Mouse (Mus musculus) spleen, postnatal 10 days (tissue): Measurements from ENCODE around the gene Cnbd2.

Experiments
- DNase-seq, 2 experiments: peaks; one replicate each; pipeline ENCODE4 v3.0.0; 2021 to 2022; ENCODE audit warnings: low spot score in 2 of 2

The Cnbd2 gene

DNA sequence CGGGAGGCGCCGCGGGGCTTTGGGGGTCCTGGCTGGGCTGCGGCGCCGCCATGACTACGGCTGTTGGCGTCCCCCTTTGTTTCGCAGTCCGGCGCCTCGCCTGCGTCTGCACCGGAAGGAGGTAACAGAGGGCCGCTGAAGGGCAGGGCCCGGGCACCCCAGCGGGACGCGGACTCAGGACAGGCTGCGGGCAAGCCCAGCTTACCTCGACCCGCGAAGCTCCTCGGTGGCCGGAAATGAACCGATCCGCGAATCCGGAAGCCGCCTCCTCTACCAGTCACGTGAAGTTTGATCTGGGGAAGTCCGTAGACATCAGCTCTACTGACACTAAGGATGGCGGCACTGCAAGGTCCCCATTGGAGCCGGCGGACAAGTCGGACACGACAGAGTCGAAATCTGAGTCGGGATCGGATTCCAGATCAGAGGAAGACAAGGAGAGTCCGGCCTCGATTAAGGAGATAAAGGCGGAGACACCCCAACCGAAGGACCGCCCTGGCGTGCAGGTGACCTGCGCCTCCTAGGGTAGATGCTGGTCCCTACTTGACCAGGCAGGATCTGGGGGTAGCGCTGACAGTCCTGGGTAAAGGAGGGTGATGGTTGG lies at the start of gene Cnbd2, which contains the start of gene Scand1:
TSS of gene Cnbd2 (plus strand) at position 3 of the 601 bp plus-strand sequence.
TSS of gene Scand1 (minus strand) at position 408 of the 601 bp plus-strand sequence.
- peak; percentile 83 to 84 for DNase-seq

DNA sequence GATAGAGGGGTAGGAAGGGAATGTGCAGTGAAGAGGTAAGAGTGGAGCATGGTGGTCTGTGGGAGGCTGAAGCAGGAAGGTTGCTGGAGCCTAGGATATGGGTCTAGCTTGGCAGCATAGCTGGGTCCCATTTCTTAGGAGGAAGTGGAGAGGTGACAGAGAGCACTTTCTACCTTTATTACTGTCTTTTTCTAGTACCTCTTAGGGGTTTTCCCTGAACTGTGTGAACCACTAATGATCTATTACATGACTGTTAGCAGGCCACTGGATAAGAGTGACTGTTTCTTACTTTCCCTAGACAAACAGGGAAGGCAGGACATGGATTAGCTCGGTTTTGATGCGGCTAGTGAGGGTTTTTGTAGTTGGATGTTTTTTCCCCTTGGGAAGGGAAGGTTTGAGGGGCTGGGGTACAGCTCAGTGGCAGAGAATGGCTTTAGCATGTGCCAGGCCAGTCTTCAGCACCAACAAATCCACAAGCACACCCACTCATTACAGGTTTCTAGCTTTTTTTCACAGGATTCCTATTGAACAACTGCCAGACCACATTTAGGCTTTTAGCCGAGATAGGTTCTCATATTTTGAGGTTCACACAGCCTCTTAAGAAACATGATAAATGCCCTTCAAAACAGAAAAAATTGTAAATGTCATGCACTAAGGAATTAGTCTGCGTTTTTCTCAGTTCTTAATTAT lies 48.8 kb upstream of the Cnbd2 start:
- DNase-seq = no peak

- DNase-seq = no peak
Observed at GRCm38 (mm10) chr2:156267636-156268035, 44.5 kb upstream of the Cnbd2 start.

GRCm38 (mm10) chr2:156272553-156272952 lies 39.5 kb upstream of the Cnbd2 start:
- no peak for DNase-seq

DNA sequence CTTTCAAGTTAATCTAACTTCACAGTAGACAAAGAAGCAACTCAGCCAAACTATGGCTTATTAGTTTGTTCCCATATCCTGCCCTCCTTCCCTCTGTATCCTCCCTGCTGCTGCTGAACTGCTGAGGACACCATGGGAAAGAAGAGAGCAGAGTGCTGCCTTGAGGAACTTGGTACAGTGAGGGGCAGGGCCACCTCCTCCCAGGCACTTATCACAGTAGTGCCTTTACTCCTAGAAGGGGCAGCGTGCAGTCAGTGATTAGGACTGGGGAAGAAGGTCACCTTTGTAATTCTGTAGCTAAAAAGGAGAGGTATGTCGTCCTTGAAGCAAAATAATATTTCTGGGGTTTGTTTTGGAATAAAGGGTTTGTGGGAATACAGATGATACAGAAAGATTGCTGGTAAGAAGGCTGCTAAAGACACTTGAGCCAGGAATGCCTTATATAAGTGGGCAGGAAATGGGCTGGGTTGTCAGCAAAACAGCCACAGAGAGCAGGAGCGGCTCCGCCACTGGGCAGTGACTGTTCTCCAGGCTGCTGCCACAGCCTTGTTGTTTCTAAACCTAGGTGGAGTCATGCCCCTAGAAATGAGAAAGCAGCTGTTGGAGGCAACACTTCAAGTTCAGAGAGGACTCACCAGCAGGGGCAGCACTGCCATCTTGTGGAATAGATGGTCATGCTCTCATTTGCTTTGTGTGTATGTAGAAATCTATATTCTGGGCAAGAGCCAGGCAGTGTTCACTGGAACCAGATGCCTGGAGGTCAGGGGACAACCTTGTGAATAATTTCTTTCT lies 33.7 kb upstream of the Cnbd2 start:
- peak; percentile 65 to 85 for DNase-seq

GRCm38 (mm10) chr2:156281227-156281626 lies 30.9 kb upstream of the Cnbd2 start:
- DNase-seq = no peak

DNA sequence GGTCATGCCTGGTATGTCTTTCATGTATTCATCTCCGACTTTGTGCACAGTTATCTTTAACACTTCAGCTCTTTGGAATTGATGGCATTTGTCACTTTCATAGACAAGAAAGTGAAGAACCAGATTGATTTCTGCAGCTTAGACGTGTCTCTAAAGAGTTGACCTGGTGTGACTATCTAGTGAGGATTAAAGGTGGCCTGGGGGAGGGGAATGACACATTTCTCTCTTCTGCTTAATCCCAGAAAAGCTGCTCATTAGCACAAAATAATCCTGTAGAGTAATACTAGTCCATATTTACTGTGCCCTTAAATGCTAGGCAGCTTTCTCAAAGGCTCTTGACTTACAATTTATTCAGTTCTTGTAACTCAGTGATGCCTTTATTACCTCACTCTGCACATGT lies 26.9 kb upstream of the Cnbd2 start:
- DNase-seq = no peak

DNA sequence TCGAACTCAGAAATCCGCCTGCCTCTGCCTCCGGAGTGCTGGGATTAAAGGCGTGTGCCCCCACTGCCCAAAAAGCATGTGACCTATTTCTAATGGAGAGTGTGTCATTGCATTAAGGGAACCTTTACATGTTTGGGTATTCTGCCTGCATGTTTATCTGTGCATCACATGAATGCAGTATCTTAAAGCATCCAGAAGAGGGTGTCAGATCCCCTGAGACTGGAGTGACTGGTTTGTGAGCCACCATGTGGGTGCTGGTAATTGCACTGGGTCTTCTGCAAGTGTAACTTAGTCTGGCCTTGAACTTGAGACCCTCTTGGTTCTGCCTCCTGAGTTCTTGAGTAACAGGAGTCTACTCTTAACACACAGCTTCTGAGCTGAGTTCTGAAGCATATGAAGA lies 25.4 kb upstream of the Cnbd2 start:
- DNase-seq = no peak

DNA sequence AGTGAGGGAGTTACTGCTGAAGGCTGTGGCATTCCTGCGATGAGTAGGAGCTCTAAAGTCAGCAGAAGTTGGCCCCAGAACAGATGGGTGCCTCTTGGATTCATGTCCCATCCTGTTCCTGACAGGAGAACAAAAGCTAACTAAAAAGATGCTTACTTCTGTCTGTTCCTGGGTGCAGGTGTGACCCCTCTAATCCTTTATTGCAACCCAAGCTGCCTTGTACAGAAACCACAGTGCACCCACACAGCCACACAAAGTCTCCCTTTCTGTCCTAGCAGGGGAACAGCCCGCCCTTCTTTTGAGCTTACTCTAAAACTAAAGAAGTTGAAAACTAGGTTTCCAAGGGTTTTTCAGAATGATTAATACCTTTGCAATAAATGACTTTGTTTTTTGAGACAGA lies 23.9 kb upstream of the Cnbd2 start:
- DNase-seq = no peak

DNA sequence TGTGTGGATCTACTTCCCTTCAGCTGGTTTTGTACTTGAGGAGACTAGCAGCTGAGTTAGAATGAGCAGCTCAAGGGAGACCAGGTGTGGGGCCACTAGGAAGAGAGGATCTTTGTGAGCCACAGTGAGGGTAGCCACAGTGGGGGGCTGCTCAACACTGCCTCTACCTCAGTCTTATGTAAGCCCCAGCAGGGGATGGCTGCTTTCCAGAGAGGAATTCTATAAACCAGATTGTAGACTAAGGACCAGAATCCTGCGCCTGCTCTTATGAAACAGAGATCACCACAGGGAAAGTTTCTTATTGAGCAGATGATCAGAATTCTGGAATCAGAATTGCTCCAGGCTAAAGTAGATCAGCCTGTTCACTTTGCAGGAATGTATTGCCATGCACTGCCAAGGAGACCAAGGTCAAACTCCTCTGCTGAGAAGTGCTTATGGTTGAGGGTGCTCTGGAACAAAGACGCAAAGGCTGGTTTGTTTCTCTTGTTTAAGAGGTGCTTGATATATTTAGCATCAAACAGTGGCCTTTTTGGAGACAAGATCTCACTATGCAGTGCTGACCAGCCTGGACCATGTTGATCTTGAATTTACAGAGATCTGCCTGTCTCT lies 22.4 kb upstream of the Cnbd2 start:
- no peak for DNase-seq

DNA sequence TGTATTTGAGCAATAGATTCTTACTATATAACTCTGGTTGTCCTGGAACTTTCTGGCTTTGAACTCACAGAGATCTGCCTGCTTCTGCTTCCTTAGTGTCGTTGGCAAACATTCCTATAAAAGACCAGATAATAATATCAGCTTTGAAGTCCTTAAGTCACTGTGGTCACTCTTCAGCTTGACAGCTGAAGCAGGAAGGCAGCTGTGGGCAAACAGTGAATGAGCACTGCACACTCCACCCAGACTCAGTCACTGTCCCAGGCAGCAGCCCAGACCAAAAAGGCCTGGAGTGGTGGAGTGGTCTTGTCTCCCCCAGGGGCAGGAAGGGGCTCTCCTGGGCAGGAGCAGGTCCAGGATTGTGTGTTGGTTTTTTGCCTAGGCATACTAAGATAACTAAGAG lies 20.1 kb upstream of the Cnbd2 start:
- no peak for DNase-seq

GRCm38 (mm10) chr2:156295601-156296063 lies 16.5 kb upstream of the Cnbd2 start:
- no peak for DNase-seq

GRCm38 (mm10) chr2:156296190-156296589 lies 15.9 kb upstream of the Cnbd2 start:
- DNase-seq = no peak

GRCm38 (mm10) chr2:156297653-156298052 lies 14.4 kb upstream of the Cnbd2 start:
- no peak for DNase-seq

GRCm38 (mm10) chr2:156298458-156298857 lies 13.6 kb upstream of the Cnbd2 start:
- DNase-seq = no peak

GRCm38 (mm10) chr2:156302063-156302462 lies 10.0 kb upstream of the Cnbd2 start:
- no peak for DNase-seq

- no peak for DNase-seq
Observed at GRCm38 (mm10) chr2:156304351-156304750, 7.7 kb upstream of the Cnbd2 start.

- no peak for DNase-seq
Observed at GRCm38 (mm10) chr2:156305818-156306217, 6.3 kb upstream of the Cnbd2 start.

- DNase-seq = peak in 1 of 2 experiments; percentile 41
Observed at GRCm38 (mm10) chr2:156307261-156307660, 4.8 kb upstream of the Cnbd2 start.

GRCm38 (mm10) chr2:156309948-156310347 lies 2.2 kb upstream of the Cnbd2 start:
- DNase-seq = no peak

- DNase-seq = no peak
Observed at GRCm38 (mm10) chr2:156310455-156310854, 1.6 kb upstream of the Cnbd2 start.

GRCm38 (mm10) chr2:156310945-156311344 lies 1.2 kb upstream of the Cnbd2 start:
- DNase-seq = no peak
